Mouse (Mus musculus): Measurements from ENCODE around the gene Fam160a1.

DNA sequence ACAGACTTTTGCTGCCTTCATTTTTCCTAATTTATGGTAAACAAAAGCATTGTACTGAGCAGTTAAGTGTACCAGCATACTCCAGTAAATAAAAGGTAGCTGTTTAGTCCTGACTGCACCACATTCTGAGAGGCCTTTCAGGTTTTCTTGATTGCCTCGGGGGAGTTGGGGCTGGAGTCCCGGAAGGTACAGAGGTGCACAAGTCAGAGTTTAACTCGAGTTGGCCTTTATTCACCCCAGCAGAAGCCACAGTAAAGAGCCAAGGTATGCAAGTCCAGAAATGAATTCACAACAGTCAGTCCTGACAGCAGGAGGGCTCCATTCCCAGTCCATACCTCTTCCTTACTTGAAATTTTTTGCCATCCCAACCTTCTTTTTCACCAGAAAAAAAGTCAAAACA, 78.5 kb downstream of the Fam160a1 start:
- TF ChIP-seq POLR2A (IDR thresholded peaks at IDR 0.05; ENCODE audit: insufficient read depth, low read length) (no peak), CTCF (IDR thresholded peaks at IDR 0.05; ENCODE audit: low read depth, low read length) (no peak), EP300 (IDR thresholded peaks at IDR 0.05; ENCODE audit: insufficient read depth, low read depth, low read length) (no peak)
